Mouse (Mus musculus) small intestine, adult 2 months (tissue): ENCODE results near the gene Chrna9.

ENCODE experiments used
- CTCF ChIP-seq: fragments of 200-500 bp; IDR thresholded peaks from 2 replicates; pipeline ENCODE4 v1.5.1; 2012; ENCODE audit warnings: low read depth, mild to moderate bottlenecking, control low read depth, inconsistent platforms, low read length, moderate library complexity, mixed read lengths; ENCODE audit not compliant: insufficient replicate concordance, insufficient read length; ENCODE audit errors: extremely low read depth
- POLR2A ChIP-seq: fragments of 200-500 bp; IDR thresholded peaks from 2 replicates; pipeline ENCODE4 v1.6.1; 2012; ENCODE audit warnings: low read depth, mild to moderate bottlenecking, control low read depth, inconsistent platforms, low read length, moderate library complexity

GRCm38 (mm10) chr5:65991191-65991590 lies 56.5 kb downstream of the Chrna9 start:
- TF ChIP-seq CTCF (no peak), POLR2A (no peak)
